Mouse (Mus musculus): ENCODE results near the gene Pfdn6.
"Not testable (repeated sequence)": the region's sequence is repeated elsewhere in the genome, so short reads cannot be mapped to it uniquely, and the experiment has no call there.

The Pfdn6 gene

DNA sequence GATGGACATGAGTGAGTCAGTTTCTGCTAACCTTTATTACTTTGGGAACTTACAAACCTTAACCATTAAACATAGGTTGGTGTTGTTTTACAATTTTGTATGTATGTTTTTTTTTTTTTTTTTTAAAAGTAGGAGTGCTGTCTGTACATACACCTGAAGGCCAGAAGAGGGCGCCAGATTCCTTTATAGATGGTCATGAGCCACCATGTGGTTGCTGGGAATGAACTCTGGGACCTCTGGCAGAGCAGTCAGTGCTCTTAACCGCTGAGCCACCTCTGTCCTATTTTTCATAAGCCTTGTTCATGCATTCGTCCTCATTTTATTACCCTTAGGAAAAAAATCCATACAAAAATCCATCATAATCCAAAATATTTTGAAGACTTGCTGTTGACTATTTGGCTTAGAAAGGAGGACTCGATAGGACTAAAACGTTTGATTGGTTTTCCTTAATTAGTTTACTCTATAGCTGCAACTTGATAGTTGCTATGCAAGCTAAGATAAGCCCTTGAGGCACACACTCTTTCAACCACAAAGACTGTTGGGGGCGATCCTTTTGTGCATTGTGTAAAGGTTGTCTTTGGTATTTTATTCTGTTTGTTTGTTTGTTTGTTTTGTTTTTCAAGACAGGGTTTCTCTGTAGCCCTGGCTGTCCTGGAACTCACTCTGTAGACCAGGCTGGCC lies 42.9 kb downstream of the Pfdn6 start:
- DNase-seq (ENCODE audit: low read depth, low spot score) = peak; percentile 78

DNA sequence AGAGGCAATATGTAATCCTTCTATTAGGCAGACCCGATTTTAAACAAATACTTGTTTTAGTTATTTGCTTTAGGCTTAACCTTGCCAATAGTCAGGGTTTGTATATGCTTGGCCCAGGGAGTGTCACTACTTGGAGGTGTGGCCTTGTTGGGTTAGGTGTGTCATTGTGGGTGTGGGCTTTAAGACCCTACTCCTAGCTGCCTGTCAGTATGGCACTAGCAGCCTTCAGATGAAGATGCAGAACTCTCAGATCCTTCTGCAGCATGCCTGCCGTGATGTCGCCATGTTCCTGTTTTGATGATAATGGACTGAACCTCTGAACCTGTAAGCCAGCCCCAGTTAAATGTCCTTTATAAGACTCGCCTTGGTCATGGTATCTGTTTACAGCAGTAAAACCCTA lies 47.1 kb downstream of the Pfdn6 start:
- not testable (repeated sequence) for DNase-seq (ENCODE audit: low read depth, low spot score)

GRCm38 (mm10) chr17:33892429-33892828 lies 47.7 kb downstream of the Pfdn6 start:
- DNase-seq (ENCODE audit: low read depth, low spot score) = no peak

GRCm38 (mm10) chr17:33891892-33892291 lies 48.3 kb downstream of the Pfdn6 start:
- not testable (repeated sequence) for DNase-seq (ENCODE audit: low read depth, low spot score)

DNA sequence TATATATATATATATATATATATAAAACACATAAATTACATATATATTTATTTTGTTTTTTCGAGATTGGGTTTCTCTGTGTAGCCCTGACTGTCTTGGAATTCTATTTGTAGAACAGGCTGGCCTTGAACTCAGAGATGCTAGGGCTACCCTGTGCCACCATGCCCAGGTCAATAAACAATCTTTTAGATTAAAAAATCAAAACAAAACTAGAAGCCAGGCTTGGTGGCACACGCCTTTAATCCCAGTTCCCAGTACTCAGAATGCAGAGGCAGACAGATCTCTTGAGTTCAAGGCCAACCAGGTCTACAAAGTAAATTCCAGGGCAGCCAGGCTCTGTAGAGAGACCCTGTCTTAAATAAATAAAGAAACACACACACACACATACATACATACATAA lies 48.8 kb downstream of the Pfdn6 start:
- DNase-seq (ENCODE audit: low read depth, low spot score) = no peak

GRCm38 (mm10) chr17:33890533-33891059 lies 49.5 kb downstream of the Pfdn6 start, which contains the start of gene Kifc1:
Kifc1 (minus strand) TSS chr17:33890661.
- DNase-seq (ENCODE audit: low read depth, low spot score) = peak; percentile 100

- DNase-seq (ENCODE audit: low read depth, low spot score) = not testable (repeated sequence)
These were observed 50.1 kb downstream of the Pfdn6 start for GRCm38 (mm10) chr17:33889941-33890532.

Data from mesoderm, embryonic 11.5 days (tissue).